Mouse (Mus musculus) liver, embryonic 15.5 days (tissue): ENCODE results near the gene Vps16. TPM values are rescaled to one million over a fixed set of nuclear protein-coding genes. Genes with fewer than 3 reads are reported as not detected.

Experiments
- ATAC-seq: fragments of 200-750 bp; cut with Nextera tagmentation; 2 replicates; pipeline ENCODE4 v1.8.0; 2017; ENCODE audit warnings: moderate number of reproducible peaks, mild to moderate bottlenecking, moderate library complexity; ENCODE audit not compliant: insufficient read depth
- H3K27ac ChIP-seq: fragments of 300-500 bp; sonication (generic); replicated peaks from 2 replicates; pipeline ENCODE4 v1.5.1; 2015; ENCODE audit warnings: mild to moderate bottlenecking, inconsistent platforms
- H3K27me3 ChIP-seq: fragments of 300-500 bp; sonication (generic); 2 replicates; pipeline ENCODE4 v1.6.1; 2015; ENCODE audit warnings: mild to moderate bottlenecking, inconsistent platforms
- H3K36me3 ChIP-seq: fragments of 300-500 bp; sonication (generic); replicated peaks from 2 replicates; pipeline ENCODE4 v1.6.1; 2015; ENCODE audit warnings: moderate library complexity, mild to moderate bottlenecking, inconsistent platforms
- H3K4me1 ChIP-seq: fragments of 300-500 bp; sonication (generic); replicated peaks from 2 replicates; pipeline ENCODE4 v1.6.1; 2015; ENCODE audit warnings: inconsistent platforms
- H3K4me2 ChIP-seq: fragments of 300-500 bp; sonication (generic); 2 replicates; pipeline ENCODE4 v1.6.1; 2015; ENCODE audit warnings: moderate library complexity, mild to moderate bottlenecking, inconsistent platforms
- H3K4me3 ChIP-seq: fragments of 300-500 bp; sonication (generic); replicated peaks from 2 replicates; pipeline ENCODE4 v1.5.1; 2015; ENCODE audit warnings: mild to moderate bottlenecking, inconsistent platforms
- H3K9ac ChIP-seq: fragments of 300-500 bp; sonication (generic); 2 replicates; pipeline ENCODE4 v1.6.1; 2015; ENCODE audit warnings: moderate library complexity, mild to moderate bottlenecking, inconsistent platforms
- H3K9me3 ChIP-seq: fragments of 300-500 bp; sonication (generic); replicated peaks from 2 replicates; pipeline ENCODE4 v1.6.1; 2016; ENCODE audit warnings: inconsistent platforms
- WGBS: fragments of 180-500 bp; shearing (Covaris S2); methylation state at CpG from one replicate; pipeline ENCODE4 v1.1.7; 2015; ENCODE audit warnings: mixed read lengths; ENCODE audit not compliant: insufficient replicate concordance; 5-methylcytosine and 5-hydroxymethylcytosine counted together
- polyA plus RNA-seq: library from polyadenylated mRNA; unstranded; fragments of >200 nt; fragmentation: Nextera tagmentation; extraction: Ambion mirVana; gene quantifications from 2 replicates; pipeline ENCODE4 v1.2.1, GENCODE M21; 2015

The Vps16 gene
- polyA plus RNA-seq: 35.0 and 43.4 TPM in 2 replicates

DNA sequence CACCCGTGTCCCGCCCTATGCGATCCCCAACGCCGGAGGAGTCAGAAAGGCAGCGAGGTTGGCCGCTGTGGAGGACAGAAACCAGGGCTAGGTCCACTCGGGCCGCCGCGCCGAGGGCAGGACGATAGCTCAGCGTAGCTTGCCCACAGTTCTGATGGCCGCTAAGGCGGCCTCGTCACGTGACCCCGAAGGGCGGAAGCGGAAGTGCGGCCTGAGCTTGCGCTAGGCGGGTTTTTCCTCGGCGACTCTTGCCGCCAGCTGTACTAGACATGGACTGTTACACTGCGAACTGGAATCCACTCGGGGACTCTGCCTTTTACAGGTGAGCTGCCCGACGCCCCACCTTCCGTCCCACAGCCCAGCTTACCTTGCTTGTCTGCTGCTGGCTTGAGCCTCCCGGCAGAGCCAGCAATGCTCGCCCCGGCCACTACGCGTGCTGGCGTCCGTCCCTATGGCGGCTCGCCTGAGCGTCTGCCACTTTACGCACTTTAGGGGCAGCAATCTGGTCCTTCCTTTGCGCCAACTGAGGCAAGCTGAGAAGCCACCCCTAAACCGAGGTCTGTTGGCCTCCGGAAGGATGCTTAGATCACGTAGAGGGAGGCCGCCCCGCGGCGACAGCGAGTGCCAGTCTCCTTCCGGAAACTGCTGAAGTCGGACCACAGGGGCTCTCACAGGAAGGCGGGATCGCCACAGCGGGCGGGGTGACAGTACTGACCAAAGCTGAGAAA lies at the start of gene Vps16, which contains the start of gene Pced1a:
Gene Vps16 (plus strand): TSS at position 214 of the 728 bp plus-strand sequence.
Gene Pced1a (minus strand): TSS at position 576 of the 728 bp plus-strand sequence.
- no peaks in the 10 kb centered on the region; the same call in 1 of the 2 replicates for H3K9me3 ChIP-seq
- H3K36me3 ChIP-seq: no peaks in the 10 kb centered on the region; the same call in 1 of the 2 replicates
- WGBS: under 1% methylated on average over 58 of the region's 58 CpGs
- H3K9ac ChIP-seq: peak within 1 kb of the TSS; percentile 86
- peaks cover 50% of the 10 kb centered on the region for H3K4me1 ChIP-seq
- H3K27ac ChIP-seq: peak within 1 kb of the TSS; percentile 89
- ATAC-seq: peak; percentile 93
- no peaks in the 10 kb centered on the region for H3K27me3 ChIP-seq
- H3K4me2 ChIP-seq: peak within 1 kb of the TSS; percentile 99
- H3K4me3 ChIP-seq: peak within 1 kb of the TSS; percentile 93

DNA sequence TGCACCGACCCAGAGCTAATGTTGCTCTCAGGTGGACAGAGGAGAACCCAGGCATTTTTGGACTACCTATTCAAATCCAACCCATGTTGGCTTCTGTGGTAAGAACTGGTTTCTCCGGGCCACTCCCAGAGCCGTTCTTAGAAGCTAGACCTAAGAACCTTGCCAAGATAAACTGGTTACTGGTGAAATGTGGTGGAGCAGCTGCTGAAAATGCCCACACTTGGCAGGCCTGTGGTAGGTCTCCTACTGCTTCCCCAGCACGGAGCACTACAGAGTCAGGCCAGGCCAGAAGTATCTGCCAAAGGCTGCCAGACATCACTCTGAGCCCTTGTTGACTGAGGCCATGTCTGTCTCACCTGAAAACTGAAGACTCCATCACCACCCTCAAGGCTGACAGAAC lies 49.2 kb upstream of the Vps16 start:
- H3K9me3 ChIP-seq: no peaks in the 10 kb centered on the region
- H3K4me3 ChIP-seq: no peak overlapping the region
- peaks cover 13% of the 10 kb centered on the region for H3K4me1 ChIP-seq
- 52% methylated on average over 4 of the region's 4 CpGs for WGBS
- no peak overlapping the region for H3K4me2 ChIP-seq
- ATAC-seq: no peak
- H3K27ac ChIP-seq: no peak overlapping the region
- no peak overlapping the region for H3K9ac ChIP-seq
- no peaks in the 10 kb centered on the region for H3K27me3 ChIP-seq
- H3K36me3 ChIP-seq: no peaks in the 10 kb centered on the region

DNA sequence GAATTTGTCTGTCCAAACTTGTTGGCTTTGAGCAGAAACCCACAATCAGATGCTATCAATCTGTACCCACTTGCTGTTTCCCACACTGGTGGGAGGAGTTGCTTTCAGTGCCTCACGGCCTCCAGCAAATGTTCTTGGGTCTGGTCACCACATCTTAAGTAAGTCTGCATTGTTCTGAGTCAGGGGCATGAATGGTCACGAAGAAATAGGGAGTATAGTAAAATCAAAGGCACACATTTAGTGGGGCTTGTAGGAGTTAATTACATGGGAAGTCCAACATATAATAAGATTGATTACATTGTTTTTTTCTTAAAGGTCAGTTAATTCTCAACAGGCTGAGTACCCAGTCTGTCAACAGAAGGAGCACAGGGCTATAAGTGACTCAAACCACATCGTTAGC lies 40.9 kb upstream of the Vps16 start:
- Histone ChIP-seq H3K4me2 (no peak overlapping the region), H3K4me1 (no peaks in the 10 kb centered on the region), H3K36me3 (no peaks in the 10 kb centered on the region), H3K27ac (no peak overlapping the region), H3K4me3 (no peak overlapping the region), H3K9ac (no peak overlapping the region), H3K9me3 (no peaks in the 10 kb centered on the region), H3K27me3 (peaks cover 4% of the 10 kb centered on the region; the same call in 1 of the 2 replicates)
- ATAC-seq: no peak
- 41% methylated on average over 3 of the region's 3 CpGs for WGBS

DNA sequence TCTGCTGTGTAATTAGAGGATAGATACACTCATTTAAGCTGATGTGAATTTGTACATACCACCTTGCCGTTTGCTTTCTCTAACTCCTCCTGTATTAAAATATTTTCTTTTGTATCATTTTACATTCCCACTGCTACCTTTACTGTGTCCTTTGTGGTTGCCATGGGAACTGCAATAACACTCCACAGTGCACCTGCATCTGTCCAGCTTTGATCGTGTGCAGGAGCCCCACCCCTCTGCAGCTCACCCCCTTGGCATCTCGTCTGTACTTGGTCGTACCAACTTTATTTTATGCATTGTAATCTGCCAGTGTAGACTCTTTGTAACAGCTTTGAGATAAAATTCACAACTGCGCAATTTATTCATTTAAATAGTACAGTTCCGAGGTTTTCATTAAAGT lies 40.2 kb upstream of the Vps16 start:
- H3K4me3 ChIP-seq: no peak overlapping the region
- 55% methylated on average over 6 of the region's 6 CpGs for WGBS
- no peak for ATAC-seq
- H3K9me3 ChIP-seq: no peaks in the 10 kb centered on the region
- H3K36me3 ChIP-seq: no peaks in the 10 kb centered on the region
- no peak overlapping the region for H3K27ac ChIP-seq
- H3K27me3 ChIP-seq: peaks cover 4% of the 10 kb centered on the region; the same call in 1 of the 2 replicates
- H3K9ac ChIP-seq: no peak overlapping the region
- no peak overlapping the region for H3K4me2 ChIP-seq
- no peaks in the 10 kb centered on the region for H3K4me1 ChIP-seq

DNA sequence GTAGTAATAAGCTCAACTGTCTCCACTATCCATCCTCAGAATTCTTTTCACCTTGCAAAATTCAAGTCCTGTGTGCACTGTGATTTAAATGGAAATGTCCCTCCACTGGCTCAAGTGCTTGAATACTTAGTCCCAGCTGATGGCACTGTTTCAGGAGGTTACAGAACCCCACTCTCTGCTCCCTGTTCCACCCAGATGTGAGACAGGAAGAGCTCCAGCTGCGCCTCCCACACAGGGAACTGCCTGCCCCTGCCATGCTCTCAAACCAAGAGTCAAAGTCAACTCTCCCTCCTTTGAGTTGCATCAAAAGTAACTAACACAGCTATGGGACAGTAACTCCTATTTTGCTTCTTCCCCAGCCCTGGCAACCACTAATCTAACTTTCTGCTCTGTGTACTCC lies 37.9 kb upstream of the Vps16 start:
- Histone ChIP-seq H3K27me3 (no peaks in the 10 kb centered on the region; the same call in 1 of the 2 replicates), H3K27ac (no peak overlapping the region), H3K4me3 (no peak overlapping the region), H3K4me1 (no peaks in the 10 kb centered on the region), H3K9ac (no peak overlapping the region), H3K36me3 (no peaks in the 10 kb centered on the region), H3K4me2 (no peak overlapping the region), H3K9me3 (no peaks in the 10 kb centered on the region)
- 53% methylated on average over 1 of the region's 1 CpGs for WGBS
- ATAC-seq: no peak

DNA sequence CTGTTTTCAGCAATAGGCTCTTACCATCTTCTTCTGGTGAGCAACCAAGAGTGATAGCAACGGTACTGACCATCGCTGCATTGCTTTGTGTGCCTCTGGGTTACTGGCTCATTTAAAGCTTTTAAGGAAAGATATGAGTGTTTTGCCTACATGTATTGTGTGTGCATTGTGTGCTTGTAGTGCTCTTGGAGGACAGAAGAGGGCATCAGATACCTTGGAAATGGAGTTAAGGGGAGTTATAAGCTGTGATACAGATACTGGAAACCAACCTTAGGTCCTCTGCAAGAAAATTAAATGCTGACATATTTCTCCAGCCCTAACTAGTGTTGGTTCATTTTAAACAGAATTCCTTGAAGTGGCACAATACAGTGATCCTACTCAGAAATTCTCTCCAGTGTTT lies 35.3 kb upstream of the Vps16 start:
- WGBS: 62% methylated on average over 2 of the region's 2 CpGs

DNA sequence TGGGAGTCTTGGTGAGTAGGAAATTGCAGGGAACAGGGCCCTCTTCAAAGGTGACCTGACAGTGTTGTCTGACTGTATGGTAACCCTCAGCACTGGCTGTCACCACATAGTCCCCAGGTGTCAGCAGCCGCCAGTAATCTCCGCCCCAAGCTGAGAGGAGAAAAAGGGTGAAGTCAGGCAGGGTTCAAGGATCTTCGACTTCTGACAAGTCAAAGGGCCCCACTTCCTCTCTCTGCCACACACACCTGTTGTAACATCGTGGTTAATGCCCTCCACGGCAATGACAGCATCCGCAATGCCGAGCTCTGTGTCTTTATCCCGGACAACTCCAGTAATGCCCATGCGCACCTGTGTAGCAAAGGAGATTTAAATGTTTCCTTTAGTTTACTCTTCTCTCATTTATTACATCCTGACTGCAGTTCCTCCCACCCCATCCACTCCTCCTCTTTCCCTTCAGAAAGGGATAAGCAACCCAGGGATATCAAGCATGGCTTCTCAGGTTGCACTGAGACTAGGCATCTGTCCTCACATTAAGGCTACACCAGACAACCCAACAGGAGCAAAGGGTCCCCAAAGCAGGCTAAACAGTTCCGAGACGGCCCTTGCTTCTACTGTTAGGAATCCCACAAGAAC lies 33.0 kb upstream of the Vps16 start:
- 64% methylated on average over 11 of the region's 11 CpGs for WGBS
- no peak overlapping the region for H3K9ac ChIP-seq
- no peaks in the 10 kb centered on the region for H3K9me3 ChIP-seq
- no peaks in the 10 kb centered on the region for H3K4me1 ChIP-seq
- no peaks in the 10 kb centered on the region for H3K36me3 ChIP-seq
- ATAC-seq: no peak
- no peak overlapping the region for H3K4me2 ChIP-seq
- H3K27ac ChIP-seq: no peak overlapping the region
- peaks cover 12% of the 10 kb centered on the region for H3K27me3 ChIP-seq
- no peak overlapping the region for H3K4me3 ChIP-seq

More for the DNA sequence above, 35.3 kb upstream of the Vps16 start:
- no peak overlapping the region for H3K4me2 ChIP-seq
- no peaks in the 10 kb centered on the region for H3K4me1 ChIP-seq
- H3K4me3 ChIP-seq: no peak overlapping the region
- H3K27ac ChIP-seq: no peak overlapping the region
- H3K36me3 ChIP-seq: no peaks in the 10 kb centered on the region
- no peak for ATAC-seq
- H3K27me3 ChIP-seq: no peaks in the 10 kb centered on the region; the same call in 1 of the 2 replicates
- H3K9me3 ChIP-seq: no peaks in the 10 kb centered on the region
- H3K9ac ChIP-seq: no peak overlapping the region

DNA sequence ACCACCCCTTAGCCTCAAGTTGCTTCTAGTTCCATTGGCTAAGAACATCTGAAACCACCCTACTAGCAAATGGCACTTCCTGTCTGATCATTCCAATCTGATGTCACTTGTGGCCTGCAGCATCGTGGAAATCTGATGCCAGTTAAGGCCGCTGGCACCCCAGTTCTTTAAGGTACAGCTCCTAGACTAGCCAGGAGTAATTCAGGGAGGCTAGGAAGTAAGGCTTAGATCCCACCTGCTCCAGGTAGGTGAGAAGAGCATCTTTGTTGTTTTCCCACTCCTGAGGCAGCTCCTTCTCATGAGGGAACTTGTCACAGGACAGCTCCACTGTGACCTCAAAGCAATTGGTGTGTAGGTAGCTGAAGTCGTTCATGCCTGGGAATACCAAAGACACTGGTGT lies 31.3 kb upstream of the Vps16 start:
- Histone ChIP-seq H3K9ac (no peak overlapping the region), H3K4me2 (no peak overlapping the region), H3K27me3 (peaks cover 29% of the 10 kb centered on the region), H3K4me1 (peaks cover 9% of the 10 kb centered on the region), H3K36me3 (no peaks in the 10 kb centered on the region), H3K4me3 (no peak overlapping the region), H3K27ac (no peak overlapping the region), H3K9me3 (no peaks in the 10 kb centered on the region)
- WGBS: 63% methylated on average over 3 of the region's 3 CpGs
- ATAC-seq: no peak

DNA sequence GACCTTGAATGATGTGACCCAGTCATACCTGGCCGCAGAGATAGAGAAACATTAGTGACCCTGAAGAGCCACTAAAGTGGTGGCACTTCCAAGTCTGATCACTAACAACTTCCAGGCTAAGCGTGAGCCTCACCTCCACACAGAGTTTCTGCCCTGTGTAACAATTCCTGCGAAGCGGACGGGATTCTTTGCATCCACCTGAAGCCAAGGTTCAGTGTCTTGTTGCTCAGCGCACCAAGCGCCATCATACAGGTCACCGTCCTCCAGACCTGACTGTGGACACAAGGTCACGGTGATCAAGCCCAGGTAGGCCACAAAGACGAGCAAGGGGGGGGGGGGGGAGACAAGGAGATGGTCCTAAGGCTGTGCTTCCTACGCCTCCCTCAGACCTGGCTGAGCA lies 28.4 kb upstream of the Vps16 start:
- 71% methylated on average over 11 of the region's 11 CpGs for WGBS
- Histone ChIP-seq H3K9me3 (no peaks in the 10 kb centered on the region), H3K36me3 (no peaks in the 10 kb centered on the region), H3K9ac (no peak overlapping the region), H3K27ac (no peak overlapping the region), H3K4me2 (no peak overlapping the region), H3K27me3 (peaks cover 51% of the 10 kb centered on the region), H3K4me1 (peaks cover 9% of the 10 kb centered on the region), H3K4me3 (no peak overlapping the region)
- no peak for ATAC-seq

DNA sequence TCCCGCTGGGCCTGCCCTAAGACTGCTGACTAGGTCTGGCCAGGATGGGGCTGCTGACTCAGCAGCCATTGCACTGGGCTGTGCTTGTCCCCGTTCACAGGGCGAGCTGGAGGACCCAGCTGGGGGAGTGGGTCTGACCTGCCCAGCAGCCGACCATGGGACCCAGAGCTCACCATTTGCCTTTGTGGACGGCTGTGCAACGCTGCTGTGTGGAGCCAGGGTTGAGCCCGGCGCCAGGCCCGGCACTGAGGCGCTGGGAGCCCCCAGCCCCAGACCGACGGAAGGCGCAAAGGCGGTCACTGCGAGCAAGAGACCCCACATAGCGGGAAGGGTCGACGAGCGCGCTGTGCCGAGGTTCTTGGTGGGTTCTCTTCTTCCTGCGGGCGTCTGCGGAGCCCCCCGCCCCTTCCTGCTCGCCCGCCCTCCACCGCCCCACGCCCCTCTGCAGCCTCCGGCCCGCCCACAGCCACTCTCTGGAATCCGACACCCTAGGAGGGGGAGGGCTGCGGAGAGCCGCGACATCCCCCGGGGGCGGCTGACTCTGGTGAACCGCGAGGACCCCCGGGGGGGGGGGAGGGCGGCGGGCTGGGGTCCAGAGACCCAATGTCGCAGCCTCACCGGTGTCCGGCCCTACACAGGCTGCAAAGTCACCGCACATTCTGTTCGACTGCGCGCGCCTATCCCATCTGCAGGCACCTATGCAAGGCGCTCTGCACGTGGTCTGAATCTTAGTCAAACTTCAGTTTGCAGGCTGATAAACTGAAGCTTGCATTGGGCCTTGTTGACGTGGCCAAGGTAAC lies 26.8 kb upstream of the Vps16 start, which contains the start of gene Cpxm1:
Gene Cpxm1 (minus strand): TSS at position 389 of the 800 bp plus-strand sequence.
- Histone ChIP-seq H3K4me2 (peak within 1 kb of the TSS; percentile 67), H3K9ac (peak within 1 kb of the TSS; percentile 4; the same call in 1 of the 2 replicates), H3K36me3 (no peaks in the 10 kb centered on the region), H3K9me3 (no peaks in the 10 kb centered on the region), H3K27ac (no peak within 1 kb of the TSS), H3K27me3 (peaks cover 54% of the 10 kb centered on the region), H3K4me3 (peak within 1 kb of the TSS; percentile 40), H3K4me1 (peaks cover 9% of the 10 kb centered on the region)
- 2% methylated on average over 47 of the region's 53 CpGs for WGBS
- ATAC-seq: peak; percentile 34; the same call in 1 of the 2 replicates

DNA sequence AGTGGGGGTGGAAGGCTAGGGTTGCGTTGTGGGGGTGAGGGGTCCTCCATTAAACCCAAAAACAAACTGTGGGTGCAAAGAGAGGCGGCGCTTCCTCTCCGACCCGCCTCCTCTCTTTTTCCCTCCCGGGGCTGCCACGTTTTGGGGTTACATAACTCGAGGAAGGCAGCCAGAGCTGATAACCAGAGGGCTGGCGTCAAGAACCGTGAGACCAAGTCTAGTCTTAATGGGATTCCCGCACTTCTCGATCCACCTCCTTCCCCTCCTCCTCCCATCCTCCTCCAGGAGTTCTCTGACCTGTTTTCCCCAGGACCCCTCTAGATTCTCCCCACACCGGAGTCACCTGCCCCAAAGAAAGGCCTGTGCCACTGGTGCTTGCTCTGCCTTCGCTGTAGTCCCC lies 26.0 kb upstream of the Vps16 start:
- WGBS: 15% methylated on average over 14 of the region's 14 CpGs
- H3K4me2 ChIP-seq: peak overlapping the region; percentile 67
- H3K9me3 ChIP-seq: no peaks in the 10 kb centered on the region
- peak overlapping the region; percentile 40; the same call in 1 of the 2 replicates for H3K4me3 ChIP-seq
- H3K27me3 ChIP-seq: peaks cover 54% of the 10 kb centered on the region
- no peak for ATAC-seq
- peaks cover 9% of the 10 kb centered on the region for H3K4me1 ChIP-seq
- no peak overlapping the region for H3K9ac ChIP-seq
- H3K36me3 ChIP-seq: no peaks in the 10 kb centered on the region
- H3K27ac ChIP-seq: no peak overlapping the region
